Mouse (Mus musculus) intestine, postnatal 0 days (tissue): Measurements from ENCODE around the gene Pla1a. TPM values are rescaled to one million over a fixed set of nuclear protein-coding genes. Genes with fewer than 3 reads are reported as not detected.

ENCODE experiments used
- ATAC-seq: fragments of 200-750 bp; cut with Nextera tagmentation; 2 replicates; pipeline ENCODE4 v1.8.0; 2017; ENCODE audit warnings: mild to moderate bottlenecking, moderate TSS enrichment, moderate library complexity
- H3K27ac ChIP-seq: fragments of 300-500 bp; sonication (generic); 2 replicates; pipeline ENCODE4 v1.5.1; 2014; ENCODE audit warnings: mild to moderate bottlenecking, low read depth, low read length, moderate library complexity
- H3K27me3 ChIP-seq: fragments of 300-500 bp; sonication (generic); replicated peaks from 2 replicates; pipeline ENCODE4 v1.6.1; 2014; ENCODE audit warnings: low read length, mixed read lengths; ENCODE audit not compliant: control insufficient read depth, insufficient read depth
- H3K36me3 ChIP-seq: fragments of 300-500 bp; sonication (generic); 2 replicates; pipeline ENCODE4 v1.6.1; 2014; ENCODE audit warnings: mild to moderate bottlenecking, moderate library complexity; ENCODE audit not compliant: control insufficient read depth, insufficient read depth
- H3K4me1 ChIP-seq: fragments of 300-500 bp; sonication (generic); replicated peaks from 2 replicates; pipeline ENCODE4 v1.6.1; 2014; ENCODE audit warnings: antibody characterized with exemption, low read length, mixed read lengths; ENCODE audit not compliant: control insufficient read depth, insufficient read depth
- H3K4me2 ChIP-seq: fragments of 300-500 bp; sonication (generic); replicated peaks from 2 replicates; pipeline ENCODE4 v1.6.1; 2014; ENCODE audit warnings: low read depth, mild to moderate bottlenecking, moderate library complexity
- H3K4me3 ChIP-seq: fragments of 300-500 bp; sonication (generic); 2 replicates; pipeline ENCODE4 v1.5.1; 2014; ENCODE audit warnings: low read depth, low read length
- H3K9ac ChIP-seq: fragments of 300-500 bp; sonication (generic); 2 replicates; pipeline ENCODE4 v1.6.1; 2014; ENCODE audit warnings: mild to moderate bottlenecking, low read depth, low read length
- H3K9me3 ChIP-seq: fragments of 300-500 bp; sonication (generic); 2 replicates; pipeline ENCODE4 v1.6.1; 2016; ENCODE audit warnings: mixed run types; ENCODE audit not compliant: control insufficient read depth
- CTCF ChIP-seq: sonication (generic); IDR thresholded peaks from 2 replicates; pipeline ENCODE4 v1.5.1; 2016; ENCODE audit warnings: low read depth, mild to moderate bottlenecking, control low read depth, antibody characterized with exemption, moderate library complexity
- WGBS: fragments of 180-500 bp; shearing (Covaris S2); extraction: QIAGEN DNeasy Blood & Tissue Kit; methylation state at CpG from one replicate; pipeline ENCODE4 v1.1.7; 2014; 5-methylcytosine and 5-hydroxymethylcytosine counted together
- polyA plus RNA-seq: library from polyadenylated mRNA; unstranded; fragments of >200 nt; fragmentation: Nextera tagmentation; extraction: Ambion mirVana; gene quantifications from 2 replicates; pipeline ENCODE4 v1.2.1, GENCODE M21; 2015

The Pla1a gene
- polyA plus RNA-seq, 1 experiment from 2014 or later = 1.8 TPM

DNA sequence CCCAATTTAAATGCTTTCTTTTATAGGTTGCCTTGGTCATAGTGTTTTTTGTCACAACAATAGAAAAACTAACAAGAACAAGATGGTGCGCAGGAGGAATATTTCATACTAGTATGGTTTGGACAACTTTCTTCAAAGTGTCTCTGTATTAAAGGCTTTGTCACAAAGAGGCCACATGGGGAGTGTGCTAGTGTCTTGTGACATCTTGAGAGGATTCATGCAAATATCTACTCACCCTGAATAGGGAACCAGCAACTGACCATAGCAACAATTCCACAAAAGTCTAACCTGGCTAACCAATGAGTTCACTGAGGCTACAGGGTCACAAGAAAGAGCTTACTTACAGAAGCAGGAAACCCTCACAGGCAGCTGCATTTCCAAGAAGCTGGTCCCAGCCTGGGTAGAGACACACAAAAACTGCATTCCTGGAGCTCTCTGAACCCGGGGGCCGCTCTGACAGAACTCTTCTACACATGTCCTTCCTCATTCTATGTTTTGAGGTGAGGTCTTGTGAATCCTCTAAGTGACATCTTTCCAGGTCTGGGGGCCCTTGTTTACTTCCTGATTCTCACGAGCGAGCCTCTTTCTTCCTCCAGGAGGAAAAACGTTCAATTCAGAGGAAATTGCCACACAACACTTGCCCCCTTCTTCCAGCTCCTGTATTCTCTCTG is 37.8 kb downstream of the Pla1a start:
- no peak overlapping the region for H3K4me2 ChIP-seq
- H3K4me1 ChIP-seq = no peaks in the 10 kb centered on the region
- no peak overlapping the region for H3K4me3 ChIP-seq
- no peak overlapping the region for H3K27ac ChIP-seq
- no peaks in the 10 kb centered on the region; the same call in 1 of the 2 replicates for H3K27me3 ChIP-seq
- H3K9ac ChIP-seq = no peak overlapping the region
- no peak for ATAC-seq
- no peak for TF ChIP-seq CTCF
- WGBS = 66% methylated on average over 6 of the region's 6 CpGs
- H3K9me3 ChIP-seq = no peaks in the 10 kb centered on the region
- H3K36me3 ChIP-seq = no peaks in the 10 kb centered on the region

DNA sequence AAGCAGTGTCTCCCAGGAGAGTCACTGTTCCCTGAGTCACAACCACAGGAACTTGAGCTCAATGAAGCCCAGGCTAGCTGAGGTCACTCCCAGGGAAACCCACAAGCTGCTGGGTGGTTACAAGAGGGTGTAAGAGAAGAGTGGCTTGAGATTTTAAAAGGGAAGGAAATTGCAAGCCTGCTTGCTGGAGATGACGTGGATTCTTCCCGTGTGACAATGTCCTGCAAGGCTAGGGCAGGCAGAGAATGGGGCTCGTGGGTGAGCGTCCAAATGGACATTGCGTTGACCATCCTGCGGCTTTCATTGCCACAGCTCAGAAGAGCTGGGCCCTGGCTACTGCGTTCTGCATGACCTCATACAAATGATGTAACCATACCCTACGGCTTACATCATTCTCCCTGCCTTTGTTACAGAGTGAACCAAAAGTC is 38.7 kb downstream of the Pla1a start:
- Histone ChIP-seq H3K36me3 (no peaks in the 10 kb centered on the region), H3K27me3 (no peaks in the 10 kb centered on the region), H3K4me3 (no peak overlapping the region), H3K4me2 (no peak overlapping the region), H3K4me1 (no peaks in the 10 kb centered on the region), H3K9ac (no peak overlapping the region), H3K27ac (no peak overlapping the region), H3K9me3 (no peaks in the 10 kb centered on the region)
- TF ChIP-seq CTCF = no peak
- no peak for ATAC-seq
- 86% methylated on average over 8 of the region's 8 CpGs for WGBS

DNA sequence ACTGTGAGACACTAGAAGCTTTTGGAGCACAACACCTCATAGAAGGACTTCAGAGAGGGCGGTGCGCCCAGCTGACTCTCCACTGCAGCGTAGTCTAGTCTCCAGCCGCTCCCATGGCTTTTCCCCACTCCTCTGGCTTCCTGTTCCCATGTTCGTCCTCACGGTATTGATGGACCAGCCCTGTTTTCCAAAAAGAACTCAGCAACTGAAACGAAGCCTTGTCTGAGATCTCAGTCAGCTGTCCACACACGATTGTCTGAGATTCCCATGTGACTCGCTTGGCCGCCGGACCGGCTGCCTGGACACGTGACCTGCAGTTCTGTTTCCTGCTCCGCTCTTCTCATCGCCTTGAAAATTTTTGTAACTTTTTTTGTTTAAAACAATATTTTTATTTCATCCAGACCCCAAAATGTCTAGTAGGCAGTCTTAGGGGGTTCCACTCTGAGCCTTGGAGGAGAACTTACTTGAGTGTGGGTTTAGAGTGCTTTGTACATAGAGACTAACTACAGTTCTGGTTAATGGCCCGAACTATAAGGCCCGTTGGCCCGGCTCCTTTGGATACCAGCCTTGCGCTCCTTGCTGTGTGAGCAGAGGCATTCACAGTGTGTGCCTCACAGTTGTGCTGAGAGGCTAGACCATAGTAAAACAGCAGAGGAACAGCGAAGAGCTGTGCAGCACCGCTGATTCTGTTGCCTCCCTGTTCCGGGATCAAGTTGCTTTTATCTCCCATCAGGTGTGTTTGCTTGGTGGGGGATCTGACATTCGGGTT is 40.6 kb downstream of the Pla1a start:
- Histone ChIP-seq H3K4me2 (no peak overlapping the region), H3K4me1 (no peaks in the 10 kb centered on the region), H3K9ac (no peak overlapping the region), H3K4me3 (no peak overlapping the region), H3K36me3 (no peaks in the 10 kb centered on the region), H3K27ac (no peak overlapping the region), H3K27me3 (no peaks in the 10 kb centered on the region), H3K9me3 (no peaks in the 10 kb centered on the region)
- WGBS = 68% methylated on average over 23 of the region's 23 CpGs
- no peak for TF ChIP-seq CTCF
- no peak for ATAC-seq

DNA sequence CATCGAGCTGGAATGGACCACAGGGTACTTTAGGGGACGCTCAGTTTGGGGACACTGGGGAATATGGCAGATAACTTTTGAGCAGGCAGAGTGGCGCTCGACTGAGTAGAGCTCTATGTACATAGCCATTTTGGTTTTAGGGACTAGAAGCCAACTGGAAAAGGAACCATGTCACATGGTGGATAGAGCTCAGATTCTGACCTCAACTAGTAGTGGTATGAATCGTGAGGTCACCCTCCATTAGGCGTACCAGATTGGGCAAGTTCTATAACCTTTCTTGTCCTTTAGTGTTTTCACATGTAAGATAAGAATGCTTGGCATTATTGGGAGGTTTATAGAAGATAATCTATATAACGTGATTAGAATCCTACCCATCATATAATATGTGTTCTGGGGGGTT is 42.6 kb downstream of the Pla1a start:
- H3K9me3 ChIP-seq = no peaks in the 10 kb centered on the region
- H3K9ac ChIP-seq = no peak overlapping the region
- no peak for TF ChIP-seq CTCF
- no peaks in the 10 kb centered on the region for H3K27me3 ChIP-seq
- no peak overlapping the region for H3K4me2 ChIP-seq
- no peaks in the 10 kb centered on the region for H3K4me1 ChIP-seq
- no peak overlapping the region for H3K27ac ChIP-seq
- no peaks in the 10 kb centered on the region for H3K36me3 ChIP-seq
- ATAC-seq = no peak
- WGBS = 85% methylated on average over 7 of the region's 7 CpGs
- no peak overlapping the region for H3K4me3 ChIP-seq

DNA sequence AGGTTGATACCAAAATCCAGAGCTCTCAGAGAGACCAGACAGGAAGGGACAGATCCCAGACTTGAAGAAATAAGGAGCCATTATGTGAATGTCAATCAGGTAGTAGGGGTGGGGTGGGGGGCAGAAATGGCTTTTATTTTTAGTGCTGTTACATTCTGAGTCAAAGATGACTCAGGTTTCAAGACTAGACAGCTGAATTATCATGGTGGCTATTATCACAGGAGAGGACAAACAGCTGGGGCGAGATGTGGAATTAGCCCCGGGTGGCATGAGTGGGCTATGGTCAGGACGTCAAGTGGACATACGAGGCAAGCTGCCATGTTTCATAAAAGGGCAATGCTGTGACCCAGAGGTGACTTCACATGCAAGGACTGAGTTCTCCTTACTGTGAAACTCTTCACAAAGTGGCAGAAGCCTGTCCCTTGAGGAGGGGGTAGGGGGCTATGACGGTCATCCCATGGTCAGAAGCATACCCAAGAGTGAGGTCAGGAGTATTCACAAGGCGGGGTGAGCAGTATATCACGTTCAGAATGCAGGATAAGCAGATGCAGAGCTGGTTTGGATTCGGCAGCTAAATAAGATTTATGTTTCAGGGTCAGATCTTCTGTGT is 43.6 kb downstream of the Pla1a start:
- H3K4me2 ChIP-seq = no peak overlapping the region
- 75% methylated on average over 8 of the region's 8 CpGs for WGBS
- H3K9me3 ChIP-seq = no peaks in the 10 kb centered on the region
- no peak for TF ChIP-seq CTCF
- no peak overlapping the region for H3K9ac ChIP-seq
- no peaks in the 10 kb centered on the region for H3K36me3 ChIP-seq
- no peak for ATAC-seq
- H3K27ac ChIP-seq = no peak overlapping the region
- H3K4me1 ChIP-seq = no peaks in the 10 kb centered on the region
- no peak overlapping the region for H3K4me3 ChIP-seq
- H3K27me3 ChIP-seq = no peaks in the 10 kb centered on the region

DNA sequence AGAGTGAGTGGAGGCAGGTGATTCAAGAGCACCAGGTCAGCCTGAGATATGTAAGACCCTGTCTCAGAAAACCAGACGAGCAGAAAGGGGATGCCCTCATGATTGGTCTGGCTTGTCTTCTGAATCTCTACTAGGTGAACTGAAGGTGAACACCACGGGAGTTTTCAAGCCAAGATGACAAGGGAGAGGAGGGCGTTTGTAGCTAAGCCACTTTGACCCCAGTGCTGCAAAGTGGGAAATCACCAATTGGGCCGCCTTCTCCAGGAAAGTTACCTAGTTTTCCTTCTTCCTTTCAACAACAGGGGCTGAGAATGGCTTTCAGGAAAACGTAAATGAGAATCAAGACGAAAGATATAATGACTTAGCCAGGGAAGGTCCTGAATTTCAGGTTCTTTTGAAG is 44.2 kb downstream of the Pla1a start:
- H3K4me1 ChIP-seq = no peaks in the 10 kb centered on the region
- H3K36me3 ChIP-seq = no peaks in the 10 kb centered on the region
- no peak overlapping the region for H3K4me3 ChIP-seq
- no peak for TF ChIP-seq CTCF
- no peak overlapping the region for H3K4me2 ChIP-seq
- 74% methylated on average over 6 of the region's 6 CpGs for WGBS
- H3K9ac ChIP-seq = no peak overlapping the region
- no peak overlapping the region for H3K27ac ChIP-seq
- H3K9me3 ChIP-seq = no peaks in the 10 kb centered on the region
- no peaks in the 10 kb centered on the region for H3K27me3 ChIP-seq
- no peak for ATAC-seq
